Mouse (Mus musculus): ENCODE measurements around the gene Zfp536. TPM values are rescaled to one million over a fixed set of nuclear protein-coding genes. Genes with fewer than 3 reads are reported as not detected.
A peak's percentile ranks its signal among the peaks of the same experiment; 100 is the strongest.

The Zfp536 gene
- polyA plus RNA-seq, 1 experiment from 2014 or later, result 34.5 TPM

- Histone ChIP-seq H3K4me1 (peaks cover 33% of the 10 kb centered on the region), H3K4me2 (no peak overlapping the region), H3K9me3 (replicated peaks) (no peaks in the 10 kb centered on the region), H3K36me3 (no peaks in the 10 kb centered on the region), H3K27ac (replicated peaks) (no peak overlapping the region), H3K9ac (replicated peaks) (no peak overlapping the region), H3K27me3 (replicated peaks) (no peaks in the 10 kb centered on the region), H3K4me3 (replicated peaks) (no peak overlapping the region)
- WGBS, result 70% methylated on average over 8 of the region's 8 CpGs
- ATAC-seq (ENCODE audit: low FRiP score), result no peak
Observed at GRCm38 (mm10) chr7:37743350-37743749, 30.1 kb downstream of the Zfp536 start.

DNA sequence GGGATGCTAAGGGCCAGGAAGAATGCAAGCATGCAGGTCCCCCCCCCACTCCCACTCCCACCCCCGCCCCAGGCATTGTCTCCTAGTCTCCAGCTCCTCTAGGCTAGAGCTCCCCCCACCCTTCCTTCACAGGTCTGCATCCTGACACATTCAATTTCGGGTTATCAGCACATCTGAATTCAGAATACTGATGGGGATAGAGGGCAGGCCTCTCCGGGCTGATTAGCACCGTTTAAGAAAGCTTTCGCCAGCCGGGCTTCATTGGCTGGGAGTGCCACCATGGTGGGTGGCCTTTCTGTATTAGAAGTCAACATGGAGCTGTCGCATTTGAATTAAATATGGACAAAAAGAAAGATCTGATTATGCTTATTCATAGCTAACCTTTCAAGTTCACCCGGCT, 36.2 kb downstream of the Zfp536 start:
- WGBS, result 40% methylated on average over 8 of the region's 8 CpGs
- Histone ChIP-seq H3K9me3 (replicated peaks) (no peaks in the 10 kb centered on the region), H3K27me3 (replicated peaks) (no peaks in the 10 kb centered on the region), H3K9ac (replicated peaks) (no peak overlapping the region), H3K4me1 (peaks cover 27% of the 10 kb centered on the region), H3K27ac (replicated peaks) (no peak overlapping the region), H3K36me3 (no peaks in the 10 kb centered on the region), H3K4me2 (no peak overlapping the region), H3K4me3 (replicated peaks) (no peak overlapping the region)
- ATAC-seq (ENCODE audit: low FRiP score), result no peak

- no peak for ATAC-seq (ENCODE audit: low FRiP score)
- no peak overlapping the region for H3K4me3 ChIP-seq (replicated peaks)
- no peaks in the 10 kb centered on the region for H3K36me3 ChIP-seq
- no peak overlapping the region for H3K9ac ChIP-seq (replicated peaks)
- WGBS, result 14% methylated on average over 4 of the region's 4 CpGs
- H3K4me2 ChIP-seq, result no peak overlapping the region
- H3K4me1 ChIP-seq, result peaks cover 27% of the 10 kb centered on the region
- no peaks in the 10 kb centered on the region for H3K27me3 ChIP-seq (replicated peaks)
- no peak overlapping the region for H3K27ac ChIP-seq (replicated peaks)
- H3K9me3 ChIP-seq (replicated peaks), result no peaks in the 10 kb centered on the region
Observed at GRCm38 (mm10) chr7:37736413-37736720, 37.1 kb downstream of the Zfp536 start.

- Histone ChIP-seq H3K9me3 (replicated peaks) (no peaks in the 10 kb centered on the region), H3K27me3 (replicated peaks) (no peaks in the 10 kb centered on the region), H3K4me2 (no peak overlapping the region), H3K36me3 (no peaks in the 10 kb centered on the region), H3K4me1 (peaks cover 27% of the 10 kb centered on the region), H3K27ac (replicated peaks) (no peak overlapping the region), H3K4me3 (replicated peaks) (no peak overlapping the region), H3K9ac (replicated peaks) (no peak overlapping the region)
- peak; percentile 39 for ATAC-seq (ENCODE audit: low FRiP score)
- 36% methylated on average over 7 of the region's 7 CpGs for WGBS
Observed at GRCm38 (mm10) chr7:37735707-37736412, 37.6 kb downstream of the Zfp536 start.

DNA sequence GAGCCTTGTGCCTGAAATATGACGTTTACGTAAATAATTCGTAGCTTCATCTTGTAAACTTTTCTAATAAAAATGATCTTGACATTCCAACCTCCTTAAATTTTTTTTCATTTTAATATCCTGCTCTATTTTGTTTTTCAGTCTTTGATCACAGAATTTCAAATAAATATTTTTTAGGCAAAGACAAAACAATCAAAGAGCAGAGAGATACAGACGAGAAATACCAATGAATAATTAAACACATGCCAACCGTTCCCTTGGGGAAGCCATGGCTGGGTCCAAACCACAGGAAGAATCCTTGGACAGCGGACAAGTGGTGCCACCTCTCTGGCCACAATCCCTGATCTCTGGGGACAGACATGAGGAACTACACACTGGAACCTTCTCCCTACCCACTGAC, 38.3 kb downstream of the Zfp536 start:
- Histone ChIP-seq H3K27me3 (replicated peaks) (no peaks in the 10 kb centered on the region), H3K4me3 (replicated peaks) (no peak overlapping the region), H3K4me2 (no peak overlapping the region), H3K27ac (replicated peaks) (no peak overlapping the region), H3K9me3 (replicated peaks) (no peaks in the 10 kb centered on the region), H3K36me3 (no peaks in the 10 kb centered on the region), H3K9ac (replicated peaks) (no peak overlapping the region), H3K4me1 (peaks cover 27% of the 10 kb centered on the region)
- 47% methylated on average over 6 of the region's 6 CpGs for WGBS
- ATAC-seq (ENCODE audit: low FRiP score), result no peak

GRCm38 (mm10) chr7:37734576-37734975, 38.9 kb downstream of the Zfp536 start:
- H3K27me3 ChIP-seq (replicated peaks), result no peaks in the 10 kb centered on the region
- no peak overlapping the region for H3K9ac ChIP-seq (replicated peaks)
- WGBS, result 40% methylated on average over 6 of the region's 6 CpGs
- H3K4me1 ChIP-seq, result peaks cover 27% of the 10 kb centered on the region
- no peak overlapping the region for H3K4me2 ChIP-seq
- no peak for ATAC-seq (ENCODE audit: low FRiP score)
- H3K36me3 ChIP-seq, result no peaks in the 10 kb centered on the region
- no peak overlapping the region for H3K4me3 ChIP-seq (replicated peaks)
- H3K27ac ChIP-seq (replicated peaks), result no peak overlapping the region
- H3K9me3 ChIP-seq (replicated peaks), result no peaks in the 10 kb centered on the region

- ATAC-seq (ENCODE audit: low FRiP score), result no peak
- Histone ChIP-seq H3K27ac (replicated peaks) (no peak overlapping the region), H3K9me3 (replicated peaks) (no peaks in the 10 kb centered on the region), H3K36me3 (no peaks in the 10 kb centered on the region), H3K4me1 (peaks cover 27% of the 10 kb centered on the region), H3K27me3 (replicated peaks) (no peaks in the 10 kb centered on the region), H3K9ac (replicated peaks) (no peak overlapping the region), H3K4me2 (no peak overlapping the region), H3K4me3 (replicated peaks) (no peak overlapping the region)
- 88% methylated on average over 4 of the region's 4 CpGs for WGBS
Observed at GRCm38 (mm10) chr7:37733996-37734395, 39.4 kb downstream of the Zfp536 start.

GRCm38 (mm10) chr7:37732741-37733140, 40.7 kb downstream of the Zfp536 start:
- Histone ChIP-seq H3K4me1 (peaks cover 27% of the 10 kb centered on the region), H3K9me3 (replicated peaks) (no peaks in the 10 kb centered on the region)

GRCm38 (mm10) chr7:37727746-37728145, 45.7 kb downstream of the Zfp536 start:
- 70% methylated on average over 8 of the region's 8 CpGs for WGBS
- Histone ChIP-seq H3K9ac (replicated peaks) (no peak overlapping the region), H3K36me3 (no peaks in the 10 kb centered on the region)

More at GRCm38 (mm10) chr7:37732741-37733140, 40.7 kb downstream of the Zfp536 start:
- Histone ChIP-seq H3K4me2 (no peak overlapping the region), H3K9ac (replicated peaks) (no peak overlapping the region), H3K4me3 (replicated peaks) (no peak overlapping the region), H3K27me3 (replicated peaks) (no peaks in the 10 kb centered on the region), H3K36me3 (no peaks in the 10 kb centered on the region), H3K27ac (replicated peaks) (no peak overlapping the region)
- 78% methylated on average over 4 of the region's 4 CpGs for WGBS
- ATAC-seq (ENCODE audit: low FRiP score), result no peak

GRCm38 (mm10) chr7:37724002-37724790, 49.2 kb downstream of the Zfp536 start:
- Histone ChIP-seq H3K36me3 (no peaks in the 10 kb centered on the region), H3K9me3 (replicated peaks) (no peaks in the 10 kb centered on the region), H3K27ac (replicated peaks) (0 out of 2 replicates have a peak overlapping the region, but pooled peaks have one; percentile 23), H3K4me1 (peaks cover 33% of the 10 kb centered on the region), H3K4me3 (replicated peaks) (no peak overlapping the region), H3K4me2 (no peak overlapping the region), H3K27me3 (replicated peaks) (no peaks in the 10 kb centered on the region), H3K9ac (replicated peaks) (no peak overlapping the region)
- no peak for ATAC-seq (ENCODE audit: low FRiP score)
- WGBS, result 45% methylated on average over 9 of the region's 9 CpGs

More at GRCm38 (mm10) chr7:37727746-37728145, 45.7 kb downstream of the Zfp536 start:
- H3K4me2 ChIP-seq, result no peak overlapping the region
- H3K4me1 ChIP-seq, result peaks cover 27% of the 10 kb centered on the region
- ATAC-seq (ENCODE audit: low FRiP score), result no peak
- H3K4me3 ChIP-seq (replicated peaks), result no peak overlapping the region
- H3K9me3 ChIP-seq (replicated peaks), result no peaks in the 10 kb centered on the region
- H3K27ac ChIP-seq (replicated peaks), result no peak overlapping the region
- H3K27me3 ChIP-seq (replicated peaks), result no peaks in the 10 kb centered on the region

DNA sequence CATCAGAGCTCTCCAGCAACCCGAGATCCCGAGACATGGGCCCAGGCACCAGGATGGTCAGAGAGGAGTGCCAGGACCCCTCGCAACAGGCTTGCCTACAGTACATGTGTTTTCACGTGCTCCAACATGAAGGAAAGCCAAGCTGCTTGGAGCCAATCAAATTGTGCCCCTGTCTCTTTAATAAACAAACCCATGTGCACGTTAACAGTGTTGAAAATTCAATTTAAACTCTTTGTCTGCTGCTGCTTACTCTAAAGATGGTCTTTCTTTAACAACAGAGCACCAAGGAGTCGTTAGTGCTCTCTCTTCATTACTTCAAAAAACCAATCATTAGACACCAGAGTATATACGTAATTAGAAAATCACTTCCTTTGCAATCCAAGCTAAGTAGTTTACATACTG, 50.2 kb downstream of the Zfp536 start:
- 44% methylated on average over 7 of the region's 7 CpGs for WGBS
- no peaks in the 10 kb centered on the region for H3K36me3 ChIP-seq
- H3K4me3 ChIP-seq (replicated peaks), result no peak overlapping the region
- no peak overlapping the region for H3K9ac ChIP-seq (replicated peaks)
- no peaks in the 10 kb centered on the region for H3K27me3 ChIP-seq (replicated peaks)
- ATAC-seq (ENCODE audit: low FRiP score), result peak; percentile 75
- peak overlapping the region; percentile 42; the same call in 1 of the 2 replicates for H3K27ac ChIP-seq (replicated peaks)
- H3K4me1 ChIP-seq, result peaks cover 40% of the 10 kb centered on the region
- H3K9me3 ChIP-seq (replicated peaks), result no peaks in the 10 kb centered on the region
- H3K4me2 ChIP-seq, result peak overlapping the region; percentile 17; the same call in 1 of the 2 replicates

DNA sequence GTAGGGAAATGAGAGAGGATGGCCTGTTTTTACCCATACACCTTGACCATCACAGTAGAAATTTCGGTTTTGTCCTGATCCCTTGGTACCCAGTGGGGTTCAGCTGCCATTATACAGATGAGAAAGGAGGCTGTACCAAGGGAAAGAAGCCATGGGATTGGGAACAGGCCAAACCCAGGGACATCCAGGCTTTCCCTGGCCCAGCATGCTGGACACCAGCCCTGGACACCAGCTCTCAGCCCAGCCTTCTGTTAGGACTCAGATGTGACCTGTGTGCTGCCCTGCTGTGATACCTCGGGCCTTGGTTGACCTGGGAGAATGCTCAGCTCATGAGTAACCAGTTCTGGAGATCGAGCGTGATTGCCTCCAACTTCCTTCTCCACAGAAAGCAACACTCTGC, 51.8 kb downstream of the Zfp536 start:
- WGBS, result 95% methylated on average over 4 of the region's 4 CpGs
- Histone ChIP-seq H3K4me1 (peaks cover 40% of the 10 kb centered on the region), H3K9ac (replicated peaks) (no peak overlapping the region), H3K27ac (replicated peaks) (no peak overlapping the region), H3K27me3 (replicated peaks) (no peaks in the 10 kb centered on the region), H3K36me3 (no peaks in the 10 kb centered on the region), H3K9me3 (replicated peaks) (no peaks in the 10 kb centered on the region), H3K4me2 (no peak overlapping the region), H3K4me3 (replicated peaks) (no peak overlapping the region)
- no peak for ATAC-seq (ENCODE audit: low FRiP score)
